Mouse (Mus musculus) bone marrow, adult 2 months (tissue): ENCODE results near the gene Gnptg.

ENCODE experiments used
- CTCF ChIP-seq: fragments of 200-500 bp; IDR thresholded peaks from 2 replicates; pipeline ENCODE4 v1.5.1; 2011; ENCODE audit warnings: low read length, control low read depth; ENCODE audit not compliant: control insufficient read depth, insufficient read depth
- POLR2A ChIP-seq: fragments of 200-500 bp; IDR thresholded peaks from 2 replicates; pipeline ENCODE4 v1.6.1; 2011; ENCODE audit warnings: low read depth, mild to moderate bottlenecking, control low read depth, low read length, borderline replicate concordance; ENCODE audit not compliant: control insufficient read depth

DNA sequence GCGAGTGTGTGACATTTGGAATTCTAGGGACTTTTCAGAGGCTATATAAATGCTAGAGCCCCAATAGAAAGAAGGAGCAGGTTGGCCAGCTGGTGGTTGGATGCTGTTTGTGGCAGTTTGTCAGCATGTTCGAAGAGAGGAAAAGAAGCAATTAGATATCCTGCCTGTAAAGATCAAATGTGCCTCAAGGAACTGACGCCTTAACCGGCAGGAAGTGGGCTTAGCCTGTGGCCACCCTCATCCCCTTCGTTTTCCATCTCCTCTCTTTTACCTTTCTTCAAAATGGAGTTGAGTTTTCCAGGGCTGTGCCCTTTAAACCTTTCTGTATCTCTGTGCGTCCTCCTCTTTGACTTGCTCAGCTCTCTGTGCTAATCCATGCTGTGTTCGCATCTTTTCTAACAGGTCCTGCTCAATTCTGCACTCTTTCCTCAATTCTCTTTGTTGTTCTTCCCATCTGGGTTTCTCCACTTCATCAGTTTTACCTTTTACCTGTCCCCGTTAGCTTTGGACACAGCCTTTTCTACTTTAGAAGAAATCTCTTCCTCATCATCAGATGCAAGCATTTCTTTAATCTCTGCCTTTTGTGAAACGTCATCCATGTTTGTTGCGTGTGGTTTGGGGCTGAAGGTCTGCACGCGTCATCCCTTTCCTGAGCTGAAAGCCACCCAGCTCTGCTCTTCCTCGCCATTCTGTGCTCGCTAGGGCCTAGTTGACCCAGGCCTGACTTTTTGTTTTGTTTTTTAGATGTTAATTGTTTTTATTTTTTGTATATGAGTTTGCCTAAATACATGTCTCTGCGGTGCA is 20.2 kb downstream of the Gnptg start:
- TF ChIP-seq CTCF (no peak), POLR2A (no peak)
